Mouse (Mus musculus) lung, adult 18-20 months (tissue): ENCODE data around the gene Slc9a5.
A peak's percentile ranks its signal among the peaks of the same experiment; 100 is the strongest.

ENCODE experiments used
- DNase-seq, 2 experiments: peaks; one replicate each; pipeline ENCODE4 v3.0.0; 2022; ENCODE audit warnings: mixed read lengths in 2 of 2

Gene Slc9a5

DNA sequence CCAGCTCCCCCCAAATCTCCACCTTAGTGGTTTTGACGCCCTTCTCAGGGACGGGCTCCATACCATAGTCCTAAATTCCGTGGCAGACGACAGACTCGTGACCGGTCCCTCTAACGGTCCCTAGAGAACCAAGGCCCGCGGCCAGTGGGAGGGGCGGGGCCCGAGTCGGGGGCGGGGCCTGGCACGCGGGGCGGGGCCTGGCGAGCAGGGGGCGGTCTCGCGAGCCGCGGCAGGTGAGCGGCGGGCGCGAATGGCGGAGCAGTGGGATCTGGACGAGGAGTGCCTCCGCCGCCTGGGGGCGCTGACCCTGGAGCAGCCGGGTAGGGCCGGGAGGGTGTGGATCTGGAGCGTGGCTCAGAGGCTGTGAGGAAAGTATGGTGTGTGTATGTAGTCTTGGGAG is 64.7 kb downstream of the Slc9a5 start, which contains the start of the genes Kctd19 and Lrrc36:
TSS of gene Kctd19 (minus strand) at position 112 of the 400 bp plus-strand sequence.
TSS of gene Lrrc36 (plus strand) at position 181 of the 400 bp plus-strand sequence.
- peak; percentile 65 to 82 for DNase-seq

DNA sequence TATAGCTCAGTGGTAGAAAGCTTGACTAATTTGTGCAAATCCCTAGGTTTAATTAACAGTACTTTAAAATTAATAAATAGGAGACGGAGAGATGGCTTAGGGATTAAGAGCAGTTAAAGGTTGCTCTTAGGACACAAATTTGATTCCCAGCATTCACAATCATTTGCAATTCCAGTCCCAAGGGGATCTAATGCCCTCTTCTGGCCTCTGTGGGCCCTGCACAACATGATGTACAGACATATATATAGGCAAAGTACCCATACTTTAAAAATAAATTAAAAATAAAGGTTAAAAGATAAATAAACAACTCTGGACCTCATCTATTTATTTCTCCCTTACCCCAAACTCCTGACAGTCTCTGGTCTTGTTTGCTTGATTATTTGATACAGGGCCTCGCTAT is 70.3 kb downstream of the Slc9a5 start:
- DNase-seq, result no peak
